Mouse (Mus musculus): ENCODE results near the gene Tmem147.

The Tmem147 gene

GRCm38 (mm10) chr7:30728214-30728613, 1.1 kb downstream of the Tmem147 start:
- no peak for DNase-seq (ENCODE audit: low spot score)

DNA sequence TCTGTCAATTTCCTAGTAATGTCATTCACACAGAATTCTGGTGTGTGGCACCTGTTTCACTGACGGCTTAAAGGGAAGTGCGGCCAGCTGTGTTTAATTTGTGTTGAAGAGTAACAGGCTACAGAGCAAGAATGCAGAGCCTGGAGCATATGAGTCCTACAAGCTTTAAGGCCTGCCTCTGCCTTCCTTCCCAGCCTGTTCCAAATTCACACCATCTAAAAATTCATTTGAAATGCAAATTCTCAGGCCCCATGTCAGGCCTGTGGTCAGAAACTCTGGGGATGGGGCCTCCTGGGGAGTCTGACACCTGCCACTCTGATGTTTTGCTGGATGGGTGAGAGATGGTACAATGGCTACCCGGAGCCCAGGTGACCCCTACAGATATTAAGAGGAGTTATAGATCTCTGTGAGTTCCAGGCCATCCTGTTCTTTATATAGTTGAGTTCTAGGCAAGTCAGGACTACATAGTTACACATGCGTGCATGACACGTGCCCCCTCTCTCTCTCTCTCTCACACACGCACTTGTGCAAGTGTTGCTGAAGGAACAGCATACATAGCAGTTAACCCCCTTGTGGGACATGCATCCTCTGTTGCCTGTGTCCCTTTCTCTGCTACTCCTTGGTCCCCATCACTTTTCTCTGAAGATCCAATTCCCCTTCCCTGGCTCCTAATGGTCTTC, 5.9 kb downstream of the Tmem147 start:
- no peak for DNase-seq (ENCODE audit: low spot score)

DNA sequence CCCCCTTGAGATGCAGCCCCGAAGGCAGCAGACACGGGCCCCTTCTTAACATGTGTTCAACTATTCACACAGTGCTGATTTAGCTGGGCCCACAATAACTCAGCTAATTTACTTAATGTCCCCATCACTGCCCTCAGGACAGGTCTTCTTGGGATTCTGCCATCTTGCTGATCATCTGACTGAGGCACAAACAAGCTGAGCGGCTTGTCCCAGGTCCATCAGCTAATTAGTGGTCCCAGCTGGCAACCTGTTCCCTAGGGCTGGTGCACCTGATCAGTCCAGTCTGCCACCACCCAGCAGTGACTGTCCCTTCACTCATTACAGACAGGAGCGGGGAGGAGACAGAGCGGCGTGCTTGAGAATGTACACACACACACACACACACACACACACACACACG, 8.1 kb downstream of the Tmem147 start:
- no peak for DNase-seq (ENCODE audit: low spot score)

DNA sequence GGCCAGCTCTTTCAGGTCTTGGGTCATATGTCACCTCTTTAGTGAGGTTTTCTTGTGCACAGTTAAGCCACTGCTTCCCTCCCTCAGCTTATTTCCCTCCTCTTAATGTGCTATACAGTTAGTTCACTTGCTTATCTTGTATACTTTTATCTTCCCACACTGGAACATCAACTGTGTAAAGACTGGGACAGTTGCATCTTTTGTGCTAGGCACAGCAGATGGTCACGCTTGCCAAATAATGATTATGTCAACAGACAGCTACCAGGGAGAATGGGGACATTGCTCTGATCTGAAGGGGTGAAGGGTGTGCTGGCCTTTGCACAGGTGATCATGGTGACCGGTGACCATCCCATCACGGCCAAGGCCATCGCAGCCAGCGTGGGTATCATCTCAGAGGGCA, 9.7 kb downstream of the Tmem147 start:
- no peak for DNase-seq (ENCODE audit: low spot score)

GRCm38 (mm10) chr7:30717716-30718046, 11.7 kb downstream of the Tmem147 start:
- no peak for DNase-seq (ENCODE audit: low spot score)

- peak; percentile 64 for DNase-seq (ENCODE audit: low spot score)
Measured at GRCm38 (mm10) chr7:30717006-30717715, 12.2 kb downstream of the Tmem147 start.

DNA sequence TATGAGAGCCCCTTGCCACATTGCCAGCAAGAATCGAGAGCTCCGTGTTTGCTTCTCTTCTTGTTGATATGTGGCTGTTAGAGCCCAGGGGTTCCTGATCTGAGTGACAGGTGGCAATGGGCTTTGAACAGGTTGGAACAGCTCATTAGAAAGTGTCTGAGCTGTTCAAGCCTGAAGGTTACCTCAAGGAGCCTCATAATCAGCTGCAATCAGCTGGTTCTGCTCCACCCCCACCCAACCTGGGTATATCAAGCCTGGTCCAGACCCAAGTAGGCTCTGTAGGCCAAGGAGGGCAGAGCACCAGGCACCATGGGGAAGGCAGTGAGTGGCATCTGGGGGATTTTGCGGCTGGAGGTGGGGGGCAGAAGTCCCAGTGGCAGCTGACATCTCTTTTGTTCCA, 17.4 kb downstream of the Tmem147 start, which contains the start of gene Atp4a:
TSS of gene Atp4a (plus strand) at position 268 of the 400 bp plus-strand sequence.
- no peak for DNase-seq (ENCODE audit: low spot score)

- no peak for DNase-seq (ENCODE audit: low spot score)
Measured at GRCm38 (mm10) chr7:30707441-30707840, 21.9 kb downstream of the Tmem147 start.

GRCm38 (mm10) chr7:30706214-30706882, 23.0 kb downstream of the Tmem147 start:
- no peak for DNase-seq (ENCODE audit: low spot score)

GRCm38 (mm10) chr7:30698589-30698988, 30.8 kb downstream of the Tmem147 start, which contains the start of gene 2200002J24Rik:
TSS of gene 2200002J24Rik (plus strand) at chr7:30698926.
- no peak for DNase-seq (ENCODE audit: low spot score)

GRCm38 (mm10) chr7:30698101-30698500, 31.2 kb downstream of the Tmem147 start:
- DNase-seq (ENCODE audit: low spot score), result no peak

- DNase-seq (ENCODE audit: low spot score), result no peak
Measured at GRCm38 (mm10) chr7:30688325-30688724, 41.0 kb downstream of the Tmem147 start.

DNA sequence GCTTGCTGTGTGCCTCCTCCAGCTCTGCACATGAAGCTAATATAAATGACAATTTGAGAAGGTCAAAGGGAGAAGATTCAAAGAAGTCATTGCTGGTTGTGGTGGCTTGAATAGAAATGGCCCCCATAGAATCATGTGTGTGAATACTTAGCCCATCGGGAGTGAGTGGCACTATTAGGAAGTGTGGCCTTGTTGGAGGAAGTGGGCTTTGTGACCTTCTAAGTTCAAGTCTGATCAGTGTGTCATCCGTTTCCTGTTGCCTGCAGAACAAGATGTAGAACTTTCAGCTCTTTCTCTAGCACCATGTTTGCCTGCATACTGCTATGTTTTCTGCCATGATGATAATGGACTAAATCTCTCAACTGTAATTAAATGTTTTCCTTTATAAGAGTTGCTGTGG, 45.9 kb downstream of the Tmem147 start:
- no peak for DNase-seq (ENCODE audit: low spot score)

DNA sequence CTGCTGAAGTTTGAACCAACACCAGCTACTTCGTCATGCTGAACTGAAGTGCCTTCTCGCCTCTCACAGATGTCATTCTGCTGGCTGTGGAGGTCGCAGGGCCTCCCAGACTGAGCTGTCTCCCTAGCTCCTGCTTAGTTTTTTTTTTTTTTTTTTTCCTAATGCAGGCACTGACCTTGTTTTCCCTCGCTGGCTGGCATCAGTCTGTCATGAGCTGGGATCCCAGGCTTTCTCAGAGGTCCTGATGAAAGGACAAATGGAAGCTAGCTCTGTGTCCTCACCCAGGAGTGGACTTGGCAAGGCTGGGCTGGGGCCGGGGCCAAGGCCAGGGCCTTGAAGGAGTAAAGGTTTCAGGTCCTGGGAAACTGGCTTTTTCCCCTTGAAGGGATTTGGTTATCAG, 47.4 kb downstream of the Tmem147 start:
- DNase-seq (ENCODE audit: low spot score), result no peak

GRCm38 (mm10) chr7:30678263-30678975, 50.9 kb downstream of the Tmem147 start:
- DNase-seq (ENCODE audit: low spot score), result no peak
